Mouse (Mus musculus) liver, embryonic 14.5 days (tissue): ENCODE data around the gene Abtb2. TPM values are rescaled to one million over a fixed set of nuclear protein-coding genes. Genes with fewer than 3 reads are reported as not detected.

Experiments
- ATAC-seq: fragments of 200-750 bp; cut with Nextera tagmentation; 2 replicates; pipeline ENCODE4 v1.8.0; 2017; ENCODE audit warnings: moderate number of reproducible peaks, mild to moderate bottlenecking, moderate library complexity; ENCODE audit not compliant: insufficient read depth
- DNase-seq, 3 experiments: peaks; one replicate each; pipeline ENCODE4 v3.0.0-alpha.2; 2012 to 2013; ENCODE audit warnings: low read depth in 3 of 3, low spot score in 3 of 3
- H3K27ac ChIP-seq: fragments of 300-500 bp; sonication (generic); 2 replicates; pipeline ENCODE4 v1.5.1; 2014; ENCODE audit warnings: moderate library complexity, mild to moderate bottlenecking, control low read depth, inconsistent platforms
- H3K27me3 ChIP-seq: fragments of 300-500 bp; sonication (generic); 2 replicates; pipeline ENCODE4 v1.6.1; 2014; ENCODE audit warnings: mild to moderate bottlenecking, low read length, moderate library complexity; ENCODE audit not compliant: control insufficient read depth, insufficient read depth
- H3K36me3 ChIP-seq: fragments of 300-500 bp; sonication (generic); replicated peaks from 2 replicates; pipeline ENCODE4 v1.6.1; 2014; ENCODE audit warnings: low read depth; ENCODE audit not compliant: control insufficient read depth, insufficient read depth
- H3K4me1 ChIP-seq, 2 experiments: fragments of 200-500 bp in 1 of 2; fragments of 300-500 bp in 1 of 2; sonication (generic) in 1 of 2; replicated peaks; 2 replicates each; pipeline ENCODE4 v1.6.1; 2012 to 2014; ENCODE audit warnings: antibody characterized with exemption in 1 of 2, inconsistent platforms in 1 of 2, low read length in 1 of 2; ENCODE audit not compliant: control insufficient read depth in 2 of 2, insufficient read depth in 2 of 2
- H3K4me2 ChIP-seq: fragments of 300-500 bp; sonication (generic); 2 replicates; pipeline ENCODE4 v1.6.1; 2014; ENCODE audit warnings: low read depth, mild to moderate bottlenecking, control low read depth, moderate library complexity
- H3K4me3 ChIP-seq, 2 experiments: fragments of 200-500 bp in 1 of 2; fragments of 300-500 bp in 1 of 2; sonication (generic) in 1 of 2; 2 replicates each; pipeline ENCODE4 v1.5.1; 2012 to 2014; ENCODE audit warnings: low read depth in 2 of 2, low read length in 2 of 2, mild to moderate bottlenecking in 2 of 2, control low read depth in 1 of 2, inconsistent platforms in 1 of 2, moderate library complexity in 1 of 2; ENCODE audit not compliant: insufficient read depth in 1 of 2
- H3K9ac ChIP-seq: fragments of 300-500 bp; sonication (generic); replicated peaks from 2 replicates; pipeline ENCODE4 v1.6.1; 2014; ENCODE audit warnings: mild to moderate bottlenecking, control low read depth, moderate library complexity
- H3K9me3 ChIP-seq: fragments of 300-500 bp; sonication (generic); 2 replicates; pipeline ENCODE4 v1.6.1; 2016; ENCODE audit warnings: low read length, mixed read lengths; ENCODE audit not compliant: control insufficient read depth
- CTCF ChIP-seq: IDR thresholded peaks from 2 replicates; pipeline ENCODE4 v1.5.1; 2016; ENCODE audit warnings: antibody characterized with exemption, low read depth, control low read depth
- EP300 ChIP-seq: IDR thresholded peaks from 2 replicates; pipeline ENCODE4 v1.6.1; 2016; ENCODE audit warnings: antibody characterized with exemption, low read depth
- WGBS: fragments of 180-500 bp; shearing (Covaris S2); extraction: QIAGEN DNeasy Blood & Tissue Kit; methylation state at CpG from one replicate; pipeline ENCODE4 v1.1.7; 2014; ENCODE audit not compliant: insufficient replicate concordance; 5-methylcytosine and 5-hydroxymethylcytosine counted together
- polyA plus RNA-seq, 2 experiments: library from polyadenylated mRNA; depleted of rRNA in 1 of 2; stranded (reverse) in 1 of 2; unstranded in 1 of 2; fragments of >200 nt; fragmentation: Nextera tagmentation in 1 of 2; extraction: Ambion mirVana in 1 of 2; gene quantifications; 2 replicates each; pipeline versions ENCODE4 v1.2.1 to v1.2.3; 2012 to 2014

The Abtb2 gene
- polyA plus RNA-seq, 2 experiments = 1.2 to 1.7 TPM

DNA sequence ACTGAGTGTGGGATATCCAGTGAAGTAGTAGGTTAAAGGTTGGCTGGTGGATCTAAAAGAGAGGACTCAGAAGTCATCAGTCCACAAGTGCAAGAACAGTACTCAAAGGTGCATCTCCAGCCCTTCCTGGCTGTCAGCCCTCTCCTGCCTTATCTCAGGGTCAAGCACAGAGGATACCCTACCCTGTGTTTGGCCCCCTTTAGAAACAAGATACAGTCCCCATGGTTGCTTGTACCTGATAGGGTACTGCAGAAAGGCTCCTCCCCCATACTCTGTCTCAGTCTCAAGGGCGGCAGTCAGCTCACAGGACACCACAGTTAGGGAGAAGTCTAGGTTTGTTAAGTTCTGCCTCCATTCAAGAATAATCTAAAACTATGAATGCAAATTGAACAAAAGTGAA lies 37.8 kb downstream of the Abtb2 start:
- TF ChIP-seq CTCF = no peak
- TF ChIP-seq EP300 = no peak
- Histone ChIP-seq H3K9me3 (no peaks in the 10 kb centered on the region), H3K4me1 (peaks cover 6 to 34% of the 10 kb centered on the region in 2 experiments), H3K27ac (no peak overlapping the region), H3K9ac (no peak overlapping the region), H3K4me3 (no peak overlapping the region), H3K4me2 (0 out of 2 replicates have a peak overlapping the region, but pooled peaks have one; percentile 3), H3K36me3 (no peaks in the 10 kb centered on the region), H3K27me3 (no peaks in the 10 kb centered on the region)
- WGBS = 19% methylated on average over 1 of the region's 1 CpGs
- DNase-seq (no peak), ATAC-seq (peak; percentile 76)

DNA sequence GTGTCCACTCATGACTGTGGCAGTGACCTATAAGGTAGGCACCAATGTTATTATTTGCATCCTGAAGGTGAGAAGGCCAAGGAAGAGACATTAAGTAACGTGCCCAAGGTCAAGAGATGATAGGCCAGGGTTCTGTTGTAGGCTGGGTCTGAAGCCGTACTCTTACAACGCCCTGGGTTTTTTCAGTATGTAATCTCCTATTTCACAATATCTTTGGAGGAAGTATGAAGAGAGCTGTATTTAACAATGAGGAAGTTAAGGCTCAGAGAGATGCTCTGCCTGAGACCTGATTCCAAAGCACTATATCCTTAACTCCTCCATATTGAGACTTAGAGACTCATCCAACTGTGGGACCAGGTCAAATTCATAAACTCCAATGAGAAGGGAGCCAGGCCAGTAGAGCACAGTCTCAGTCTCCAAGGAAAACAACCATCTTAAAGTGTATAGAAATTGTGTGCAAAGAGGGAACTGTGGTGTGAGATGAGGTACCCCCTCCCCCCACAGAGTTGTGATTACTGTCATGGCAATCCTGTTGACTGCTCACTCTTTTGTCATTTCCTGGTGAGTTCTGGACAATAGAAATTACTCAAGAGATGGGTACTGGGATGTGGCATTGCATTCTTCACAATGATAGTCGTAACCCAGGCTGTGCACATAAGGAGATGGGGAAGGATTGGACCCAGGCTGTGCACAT lies 39.8 kb downstream of the Abtb2 start:
- no peak overlapping the region for H3K27ac ChIP-seq
- H3K4me1 ChIP-seq = peaks cover under 1 to 23% of the 10 kb centered on the region in 2 experiments
- H3K4me3 ChIP-seq = no peak overlapping the region
- H3K36me3 ChIP-seq = no peaks in the 10 kb centered on the region
- no peak overlapping the region for H3K4me2 ChIP-seq
- no peaks in the 10 kb centered on the region for H3K9me3 ChIP-seq
- 30% methylated on average over 4 of the region's 4 CpGs for WGBS
- H3K9ac ChIP-seq = no peak overlapping the region
- TF ChIP-seq CTCF (no peak), EP300 (no peak)
- ATAC-seq (no peak), DNase-seq (peak in 1 of 3 experiments; percentile 20)
- no peaks in the 10 kb centered on the region for H3K27me3 ChIP-seq

- DNase-seq = no peak
- 48% methylated on average over 10 of the region's 10 CpGs for WGBS
- Histone ChIP-seq H3K9me3 (no peaks in the 10 kb centered on the region), H3K4me2 (no peak overlapping the region), H3K4me3 (no peak overlapping the region), H3K27me3 (no peaks in the 10 kb centered on the region), H3K4me1 (peaks cover 0 to 15% of the 10 kb centered on the region in 2 experiments; a peak in 3 of 4 replicates), H3K27ac (no peak overlapping the region), H3K9ac (no peak overlapping the region), H3K36me3 (no peaks in the 10 kb centered on the region)
- TF ChIP-seq CTCF = no peak
- TF ChIP-seq EP300 = no peak
- ATAC-seq = no peak
Measured at GRCm38 (mm10) chr2:103607926-103608325, 41.8 kb downstream of the Abtb2 start.

DNA sequence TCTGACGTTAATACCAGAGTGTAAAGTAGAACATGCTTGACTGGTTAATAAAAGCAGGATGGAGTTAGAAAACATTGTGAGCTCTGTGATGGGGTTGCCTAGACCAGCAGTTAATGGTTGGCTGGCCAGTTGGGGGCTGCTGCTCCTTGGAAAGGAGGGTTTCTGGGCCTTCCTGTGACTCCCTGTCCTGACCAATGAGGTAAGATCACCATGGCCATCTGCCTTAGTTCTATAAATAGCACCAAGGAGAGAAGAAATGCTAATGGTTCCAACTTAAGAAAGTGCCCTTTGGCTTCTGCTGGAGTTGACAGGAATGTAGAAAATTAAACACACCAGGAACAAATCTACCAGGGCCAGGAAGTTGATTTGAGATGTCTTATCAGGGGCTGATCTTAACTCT lies 42.8 kb downstream of the Abtb2 start:
- TF ChIP-seq CTCF (no peak), EP300 (no peak)

DNA sequence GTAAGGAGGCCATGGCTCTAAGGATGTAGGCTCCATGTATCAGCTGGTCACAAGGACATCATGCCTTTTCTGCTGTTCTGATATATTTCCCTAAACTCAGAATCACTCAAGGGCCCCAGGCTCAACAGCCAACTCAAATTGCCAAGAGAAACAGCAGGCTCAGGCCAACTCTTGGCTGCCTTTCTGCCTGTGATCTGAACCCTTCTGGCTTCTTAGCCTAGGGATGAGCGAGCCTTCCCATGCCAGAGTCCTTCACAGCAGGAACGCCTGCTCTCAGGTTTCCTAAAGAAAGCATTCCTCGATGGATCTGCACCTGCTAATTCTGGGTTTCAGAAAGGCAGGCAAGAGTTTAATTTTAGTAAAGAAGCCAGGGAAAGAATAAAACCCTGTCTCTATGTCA lies 43.4 kb downstream of the Abtb2 start:
- no peak overlapping the region for H3K4me3 ChIP-seq
- whole genome bisulfite sequencing = 57% methylated on average over 3 of the region's 3 CpGs
- no peak overlapping the region for H3K9ac ChIP-seq
- no peak for TF ChIP-seq EP300
- TF ChIP-seq CTCF = no peak
- H3K36me3 ChIP-seq = no peaks in the 10 kb centered on the region
- no peak overlapping the region for H3K27ac ChIP-seq
- H3K9me3 ChIP-seq = no peaks in the 10 kb centered on the region
- no peak for ATAC-seq
- H3K27me3 ChIP-seq = no peaks in the 10 kb centered on the region
- no peak for DNase-seq
- H3K4me2 ChIP-seq = no peak overlapping the region
- H3K4me1 ChIP-seq = peaks cover 0 to 2% of the 10 kb centered on the region in 2 experiments; a peak in 1 of 4 replicates

More for the DNA sequence above, 42.8 kb downstream of the Abtb2 start:
- no peak overlapping the region for H3K4me3 ChIP-seq
- H3K4me1 ChIP-seq = peaks cover 0 to 8% of the 10 kb centered on the region in 2 experiments; a peak in 3 of 4 replicates
- ATAC-seq (no peak), DNase-seq (no peak)
- H3K27ac ChIP-seq = no peak overlapping the region
- no peak overlapping the region for H3K9ac ChIP-seq
- no peaks in the 10 kb centered on the region for H3K9me3 ChIP-seq
- no peaks in the 10 kb centered on the region for H3K36me3 ChIP-seq
- no peak overlapping the region for H3K4me2 ChIP-seq
- no peaks in the 10 kb centered on the region for H3K27me3 ChIP-seq
- WGBS = 54% methylated on average over 1 of the region's 1 CpGs
